Mouse (Mus musculus) MEL (cell line): ENCODE measurements around the gene Lsm7. TPM values are rescaled to one million over a fixed set of nuclear protein-coding genes. Genes with fewer than 3 reads are reported as not detected.

Source experiments
- DNase-seq: peaks from one replicate; pipeline ENCODE4 v3.0.0; 2011; ENCODE audit warnings: low read depth, low spot score
- H3K27ac ChIP-seq: 2 replicates; pipeline ENCODE4 v1.5.1; 2012; ENCODE audit warnings: low read depth, mild to moderate bottlenecking, control low read depth, low read length, moderate library complexity; ENCODE audit not compliant: control insufficient read depth
- H3K27me3 ChIP-seq, 2 experiments: fragments of 150-350 bp in 1 of 2; sonication (generic) in 1 of 2; 2 replicates each; pipeline ENCODE4 v1.6.1; 2012; ENCODE audit warnings: low read length in 2 of 2, mild to moderate bottlenecking in 2 of 2, improper control_type of control experiment in 1 of 2, moderate library complexity in 1 of 2; ENCODE audit not compliant: insufficient read depth in 2 of 2, control insufficient read depth in 1 of 2
- H3K36me3 ChIP-seq, 2 experiments: 2 replicates each; pipeline ENCODE4 v1.6.1; 2012 to 2014; ENCODE audit warnings: low read length in 2 of 2, improper control_type of control experiment in 1 of 2, inconsistent platforms in 1 of 2, mild to moderate bottlenecking in 1 of 2; ENCODE audit not compliant: insufficient read depth in 2 of 2, control insufficient read depth in 1 of 2
- H3K4me1 ChIP-seq, 2 experiments: fragments of 150-350 bp in 1 of 2; sonication (generic) in 1 of 2; 2 replicates each; pipeline ENCODE4 v1.6.1; 2012; ENCODE audit warnings: low read length in 2 of 2, improper control_type of control experiment in 1 of 2, mild to moderate bottlenecking in 1 of 2; ENCODE audit not compliant: insufficient read depth in 2 of 2, control insufficient read depth in 1 of 2
- H3K4me3 ChIP-seq, 2 experiments: fragments of 150-350 bp in 1 of 2; sonication (generic) in 1 of 2; 2 replicates each; pipeline ENCODE4 v1.5.1; 2012; ENCODE audit warnings: low read depth in 2 of 2, low read length in 2 of 2, mild to moderate bottlenecking in 2 of 2, moderate library complexity in 2 of 2, control low read depth in 1 of 2, improper control_type of control experiment in 1 of 2; ENCODE audit not compliant: control insufficient read depth in 1 of 2, insufficient read depth in 1 of 2
- H3K79me2 ChIP-seq: 2 replicates; pipeline ENCODE4 v1.6.1; 2012; ENCODE audit warnings: mild to moderate bottlenecking, low read length, moderate library complexity; ENCODE audit not compliant: control insufficient read depth, poor library complexity, insufficient read depth
- H3K9ac ChIP-seq: 2 replicates; pipeline ENCODE4 v1.6.1; 2012; ENCODE audit warnings: low read depth, mild to moderate bottlenecking, control low read depth, low read length, moderate library complexity; ENCODE audit not compliant: control insufficient read depth, poor library complexity, severe bottlenecking
- H3K9me3 ChIP-seq: fragments of 150-350 bp; sonication (generic); replicated peaks from 2 replicates; pipeline ENCODE4 v1.6.1; 2012; ENCODE audit warnings: mild to moderate bottlenecking, low read length, improper control_type of control experiment, moderate library complexity; ENCODE audit not compliant: insufficient read depth
- BHLHE40 ChIP-seq: IDR thresholded peaks from 2 replicates; pipeline ENCODE4 v1.6.1; 2012; ENCODE audit warnings: low read depth, mild to moderate bottlenecking, inconsistent platforms, low read length, improper control_type of control experiment, borderline replicate concordance
- CHD2 ChIP-seq: IDR thresholded peaks from 2 replicates; pipeline ENCODE4 v1.6.1; 2011; ENCODE audit warnings: low read length, improper control_type of control experiment
- CTCF ChIP-seq, 3 experiments: IDR thresholded peaks in 2 of 3; conservative IDR thresholded peaks in 1 of 3; 2 replicates each; pipeline ENCODE4 v1.5.1; 2011 to 2012; ENCODE audit warnings: low read length in 3 of 3, low read depth in 2 of 3, mild to moderate bottlenecking in 2 of 3, improper control_type of control experiment in 1 of 3, inconsistent platforms in 1 of 3, mixed read lengths in 1 of 3, moderate library complexity in 1 of 3; ENCODE audit not compliant: control insufficient read depth in 1 of 3, insufficient read depth in 1 of 3, poor library complexity in 1 of 3, severe bottlenecking in 1 of 3
- ELF1 ChIP-seq: IDR thresholded peaks from 2 replicates; pipeline ENCODE4 v1.6.1; 2014; ENCODE audit warnings: low read depth, mild to moderate bottlenecking, inconsistent platforms, low read length, improper control_type of control experiment, moderate library complexity
- EP300 ChIP-seq, 2 experiments: IDR thresholded peaks; 2 replicates each; pipeline ENCODE4 v1.6.1; 2011; ENCODE audit warnings: improper control_type of control experiment in 2 of 2, low read length in 2 of 2, low read depth in 1 of 2, mild to moderate bottlenecking in 1 of 2
- ETS1 ChIP-seq: IDR thresholded peaks from 2 replicates; pipeline ENCODE4 v1.6.1; 2012; ENCODE audit warnings: low read depth, mild to moderate bottlenecking, inconsistent platforms, low read length, improper control_type of control experiment, moderate library complexity
- GATA1 ChIP-seq: IDR thresholded peaks from 2 replicates; pipeline ENCODE4 v1.6.1; 2011; ENCODE audit warnings: low read depth, low read length, improper control_type of control experiment
- HCFC1 ChIP-seq: IDR thresholded peaks from 2 replicates; pipeline ENCODE4 v1.6.1; 2012; ENCODE audit warnings: low read depth, mild to moderate bottlenecking, inconsistent platforms, low read length, improper control_type of control experiment, moderate library complexity
- JUND ChIP-seq: IDR thresholded peaks from 2 replicates; pipeline ENCODE4 v1.6.1; 2011; ENCODE audit warnings: low read depth, mild to moderate bottlenecking, improper control_type of control experiment, low read length
- KAT2A ChIP-seq: conservative IDR thresholded peaks from 2 replicates; pipeline ENCODE4 v1.6.1; 2012; ENCODE audit warnings: low read depth, low read length, improper control_type of control experiment, inconsistent platforms
- MAFK ChIP-seq: IDR thresholded peaks from 2 replicates; pipeline ENCODE4 v1.6.1; 2011; ENCODE audit warnings: low read depth, mild to moderate bottlenecking, low read length, improper control_type of control experiment, borderline replicate concordance
- MAX ChIP-seq: IDR thresholded peaks from 2 replicates; pipeline ENCODE4 v1.6.1; 2011; ENCODE audit warnings: low read length, improper control_type of control experiment
- MXI1 ChIP-seq: IDR thresholded peaks from 2 replicates; pipeline ENCODE4 v1.6.1; 2011; ENCODE audit warnings: mild to moderate bottlenecking, low read depth, low read length, improper control_type of control experiment
- MYB ChIP-seq: IDR thresholded peaks from 2 replicates; pipeline ENCODE4 v1.6.1; 2011; ENCODE audit warnings: mild to moderate bottlenecking, low read depth, low read length, improper control_type of control experiment
- MYC ChIP-seq: IDR thresholded peaks from 2 replicates; pipeline ENCODE4 v1.6.1; 2011; ENCODE audit warnings: low read depth, mild to moderate bottlenecking, low read length, improper control_type of control experiment, moderate library complexity
- NELFE ChIP-seq: IDR thresholded peaks from 2 replicates; pipeline ENCODE4 v1.6.1; 2011; ENCODE audit warnings: low read depth, low read length, improper control_type of control experiment
- NRF1 ChIP-seq: IDR thresholded peaks from 2 replicates; pipeline ENCODE4 v1.6.1; 2014; ENCODE audit warnings: low read depth, mild to moderate bottlenecking, inconsistent platforms, low read length, improper control_type of control experiment, moderate library complexity; ENCODE audit not compliant: poor library complexity, insufficient read depth, severe bottlenecking
- POLR2AphosphoS2 ChIP-seq: IDR thresholded peaks from 2 replicates; pipeline ENCODE4 v1.6.1; 2011; ENCODE audit warnings: low read length, improper control_type of control experiment
- POLR2AphosphoS5 ChIP-seq: IDR thresholded peaks from 2 replicates; pipeline ENCODE4 v1.6.1; 2012; ENCODE audit warnings: low read depth, borderline replicate concordance, mild to moderate bottlenecking, inconsistent platforms, low read length, moderate library complexity, mixed read lengths
- RAD21 ChIP-seq: IDR thresholded peaks from 2 replicates; pipeline ENCODE4 v1.6.1; 2011; ENCODE audit warnings: mild to moderate bottlenecking, low read depth, low read length, improper control_type of control experiment
- RCOR1 ChIP-seq: IDR thresholded peaks from 2 replicates; pipeline ENCODE4 v1.6.1; 2012; ENCODE audit warnings: low read depth, mild to moderate bottlenecking, inconsistent platforms, low read length, improper control_type of control experiment
- SMC3 ChIP-seq: IDR thresholded peaks from 2 replicates; pipeline ENCODE4 v1.6.1; 2011; ENCODE audit warnings: low read depth, low read length, improper control_type of control experiment
- TAL1 ChIP-seq: IDR thresholded peaks from 2 replicates; pipeline ENCODE4 v1.6.1; 2012; ENCODE audit warnings: mild to moderate bottlenecking, inconsistent platforms, low read length, moderate library complexity, mixed read lengths
- TBP ChIP-seq: IDR thresholded peaks from 2 replicates; pipeline ENCODE4 v1.8.0; 2011; ENCODE audit warnings: low read depth, low read length, improper control_type of control experiment
- TCF12 ChIP-seq: IDR thresholded peaks from 2 replicates; pipeline ENCODE4 v1.6.1; 2014; ENCODE audit warnings: low read depth, mild to moderate bottlenecking, inconsistent platforms, low read length, improper control_type of control experiment, moderate library complexity
- UBTF ChIP-seq: IDR thresholded peaks from 2 replicates; pipeline ENCODE4 v1.6.1; 2012; ENCODE audit warnings: low read depth, mild to moderate bottlenecking, inconsistent platforms, low read length, improper control_type of control experiment, moderate library complexity, borderline replicate concordance; ENCODE audit not compliant: insufficient read depth
- USF2 ChIP-seq, 2 experiments: IDR thresholded peaks; 2 replicates each; pipeline ENCODE4 v1.6.1; 2011 to 2012; ENCODE audit warnings: improper control_type of control experiment in 2 of 2, low read length in 2 of 2, borderline replicate concordance in 1 of 2, inconsistent platforms in 1 of 2, low read depth in 1 of 2, mild to moderate bottlenecking in 1 of 2; ENCODE audit not compliant: insufficient read depth in 1 of 2
- ZC3H11A ChIP-seq: IDR thresholded peaks from 2 replicates; pipeline ENCODE4 v1.6.1; 2012; ENCODE audit warnings: low read depth, mild to moderate bottlenecking, inconsistent platforms, low read length, improper control_type of control experiment
- ZKSCAN1 ChIP-seq: IDR thresholded peaks from 2 replicates; pipeline ENCODE4 v1.6.1; 2012; ENCODE audit warnings: low read depth, mild to moderate bottlenecking, inconsistent platforms, low read length, improper control_type of control experiment, moderate library complexity
- polyA plus RNA-seq, 2 experiments: library from polyadenylated mRNA; stranded (reverse) in 1 of 2; unstranded in 1 of 2; fragments of >175 nt in 1 of 2; fragments of >200 nt in 1 of 2; gene quantifications; 2 replicates each; pipeline versions ENCODE4 v1.2.1 to v1.2.4; 2012; ENCODE audit warnings: low replicate concordance in 2 of 2, low read depth in 1 of 2; ENCODE audit not compliant: insufficient read length in 2 of 2, insufficient read depth in 1 of 2, missing spikeins in 1 of 2
- total RNA-seq: library from RNA; depleted of rRNA; stranded (reverse); fragments of 300-350 nt; gene quantifications from 2 replicates; pipeline ENCODE4 v1.2.3, GENCODE M21; 2012

Lsm7 gene
- total and polyA plus RNA-seq, 3 experiments, result 246 to 637 TPM; not detected in 1

DNA sequence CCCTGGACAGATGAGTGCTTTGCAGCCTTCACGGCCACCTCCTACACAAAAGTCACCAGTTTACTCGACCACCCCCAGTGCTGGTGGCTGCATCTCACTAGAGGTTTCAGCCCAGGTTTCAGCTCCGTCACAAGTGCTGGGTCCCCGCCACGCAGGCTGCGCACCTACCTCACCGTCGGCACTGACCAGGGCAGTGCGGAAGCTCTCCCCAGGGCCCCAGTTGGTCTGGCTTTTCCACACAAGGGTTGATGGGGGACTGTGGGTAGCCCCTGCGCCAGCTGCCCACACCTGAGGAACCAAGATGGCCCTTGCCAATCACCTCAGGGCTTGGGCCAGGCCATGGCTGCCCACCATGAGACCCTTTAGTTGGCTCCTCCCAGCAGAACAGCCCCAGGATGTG lies 48.3 kb upstream of the Lsm7 start:
- Histone ChIP-seq H3K36me3 (peaks cover 0 to 5% of the 10 kb centered on the region in 2 experiments; a peak in 2 of 4 replicates), H3K4me1 (peaks cover 0 to 8% of the 10 kb centered on the region in 2 experiments; a peak in 2 of 4 replicates), H3K9ac (no peak overlapping the region), H3K27me3 (no peaks in the 10 kb centered on the region)
- TF ChIP-seq MXI1, result no peak
- no peak for TF ChIP-seq JUND
- TF ChIP-seq EP300 (IDR thresholded peaks at IDR 0.05; ENCODE audit: low read depth in 1 of 2, low read length in 2 of 2), result no peak
- no peak for TF ChIP-seq ELF1
- TF ChIP-seq TAL1, result no peak
- no peak for TF ChIP-seq USF2 (IDR thresholded peaks at IDR 0.05; ENCODE audit: borderline replicate concordance in 1 of 2, insufficient read depth in 1 of 2, low read depth in 1 of 2, low read length in 2 of 2)
- no peak for TF ChIP-seq ETS1
- TF ChIP-seq BHLHE40, result no peak
- TF ChIP-seq MYC, result no peak
- no peak for TF ChIP-seq GATA1
- no peak for TF ChIP-seq RCOR1
- TF ChIP-seq ZC3H11A, result no peak
- TF ChIP-seq NRF1, result no peak
- no peak for TF ChIP-seq MAFK
- TF ChIP-seq NELFE, result no peak
- no peak for TF ChIP-seq TCF12
- TF ChIP-seq UBTF, result no peak
- no peak for TF ChIP-seq MYB
- no peak for TF ChIP-seq KAT2A
- TF ChIP-seq, all 39 proteins: peak for 0
- Histone ChIP-seq H3K79me2 (peaks cover 17% of the 10 kb centered on the region), H3K9me3 (no peaks in the 10 kb centered on the region), H3K27ac (no peak overlapping the region), H3K4me3 (no peak overlapping the region)
- DNase-seq, result no peak

DNA sequence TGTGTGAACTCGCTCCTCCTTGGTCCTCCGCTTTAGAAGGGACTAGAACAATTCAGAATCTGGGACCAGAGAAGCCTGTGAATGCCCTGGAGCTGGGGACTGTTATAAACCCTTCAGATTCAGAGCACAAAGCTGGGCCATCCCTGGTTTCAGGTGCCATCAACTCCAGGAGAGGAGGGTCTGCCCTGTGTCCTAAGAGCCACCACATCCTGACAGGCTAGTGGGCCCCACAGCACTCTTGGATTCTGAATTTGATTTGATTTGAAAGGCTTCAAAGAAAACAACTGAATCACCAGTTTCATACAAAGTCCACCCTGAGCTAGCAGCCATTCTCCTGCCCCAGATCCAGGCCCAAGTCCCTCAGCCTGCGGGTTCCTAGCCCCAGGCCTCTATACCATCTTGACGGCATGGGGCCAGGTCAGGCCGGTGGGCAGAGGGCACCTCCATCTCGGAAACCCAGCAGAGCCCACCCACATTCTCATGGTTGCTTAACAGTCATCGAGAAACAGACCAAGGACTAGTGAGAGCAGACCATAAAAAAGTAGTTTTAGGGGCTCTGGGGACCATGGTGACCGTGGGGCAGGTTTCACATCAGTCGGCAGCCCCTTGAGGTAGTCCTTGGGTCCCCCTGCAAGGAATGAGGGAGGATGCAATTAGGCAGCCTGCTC lies 47.4 kb upstream of the Lsm7 start:
- peaks cover 0 to 5% of the 10 kb centered on the region in 2 experiments; a peak in 2 of 4 replicates for H3K36me3 ChIP-seq
- peaks cover 0 to 8% of the 10 kb centered on the region in 2 experiments; a peak in 2 of 4 replicates for H3K4me1 ChIP-seq
- DNase-seq, result no peak
- no peaks in the 10 kb centered on the region for H3K9me3 ChIP-seq
- H3K27ac ChIP-seq, result no peak overlapping the region
- H3K4me3 ChIP-seq, result no peak overlapping the region
- H3K27me3 ChIP-seq, result no peaks in the 10 kb centered on the region
- TF ChIP-seq SMC3, result no peak
- no peak for TF ChIP-seq KAT2A
- no peak for TF ChIP-seq POLR2AphosphoS5
- TF ChIP-seq RCOR1, result no peak
- no peak for TF ChIP-seq USF2 (IDR thresholded peaks at IDR 0.05; ENCODE audit: borderline replicate concordance in 1 of 2, insufficient read depth in 1 of 2, low read depth in 1 of 2, low read length in 2 of 2)
- no peak for TF ChIP-seq UBTF
- no peak for TF ChIP-seq MYC
- no peak for TF ChIP-seq POLR2AphosphoS2
- TF ChIP-seq MAX, result no peak
- no peak for TF ChIP-seq HCFC1
- no peak for TF ChIP-seq BHLHE40
- no peak for TF ChIP-seq CHD2
- TF ChIP-seq TAL1, result no peak
- no peak for TF ChIP-seq MAFK
- TF ChIP-seq TBP, result no peak
- no peak for TF ChIP-seq ZKSCAN1
- no peak for TF ChIP-seq CTCF (IDR thresholded peaks at IDR 0.05 in 2 of 3, conservative IDR thresholded peaks at IDR 0.05 in 1 of 3; ENCODE audit: control insufficient read depth in 1 of 3, insufficient read depth in 1 of 3, low read depth in 2 of 3, low read length in 3 of 3, poor library complexity in 1 of 3, severe bottlenecking in 1 of 3)
- TF ChIP-seq RAD21, result no peak
- TF ChIP-seq, all 39 proteins: peak for 0
- Histone ChIP-seq H3K9ac (no peak overlapping the region), H3K79me2 (peaks cover 17% of the 10 kb centered on the region)
